Mouse (Mus musculus): Measurements from ENCODE around the gene Errfi1. TPM values are rescaled to one million over a fixed set of nuclear protein-coding genes. Genes with fewer than 3 reads are reported as not detected.

The Errfi1 gene
- polyA plus RNA-seq, 1 experiment from 2014 or later = 20.3 TPM

GRCm38 (mm10) chr4:150866494-150866893 is 12.8 kb downstream of the Errfi1 start:
- DNase-seq (ENCODE audit: low spot score) = no peak
- Histone ChIP-seq H3K4me3 (ENCODE audit: low read depth, low read length) (no peak overlapping the region), H3K4me2 (ENCODE audit: low read depth, low read length, severe bottlenecking) (no peak overlapping the region), H3K9ac (ENCODE audit: low read length) (no peak overlapping the region), H3K9me3 (ENCODE audit: control insufficient read depth, low read length) (no peaks in the 10 kb centered on the region), H3K27me3 (ENCODE audit: control insufficient read depth, insufficient read depth, low read length) (no peaks in the 10 kb centered on the region), H3K27ac (ENCODE audit: low read depth, low read length) (no peak overlapping the region), H3K36me3 (ENCODE audit: control insufficient read depth, insufficient read depth, low read length) (no peaks in the 10 kb centered on the region; the same call in none of the 2 replicates), H3K4me1 (replicated peaks; ENCODE audit: control insufficient read depth, insufficient read depth, low read length) (0 out of 2 replicates have a peak, but pooled peaks cover 3% of the 10 kb centered on the region)
- ATAC-seq (replicated peaks; ENCODE audit: low FRiP score) = no peak
- WGBS = 95% methylated on average over 12 of the region's 12 CpGs

DNA sequence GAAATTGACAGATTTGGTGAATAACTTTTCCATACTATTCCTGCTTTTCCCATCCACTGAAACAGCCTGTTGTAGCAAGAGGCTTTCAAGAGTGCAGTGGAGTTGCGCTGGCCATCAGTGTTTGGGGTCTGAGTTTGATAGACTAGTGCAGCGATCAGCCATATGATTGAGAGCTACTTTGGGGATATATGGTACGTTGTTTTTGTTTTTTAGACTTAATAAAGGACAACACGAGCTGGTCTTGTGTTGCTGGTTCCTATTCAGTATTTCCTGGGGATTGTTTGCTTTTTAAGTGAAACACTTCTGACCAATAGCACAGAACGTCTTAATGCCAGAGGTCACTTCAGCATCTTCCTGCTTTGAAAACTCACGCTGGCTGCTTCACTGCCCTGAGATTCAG is 14.4 kb downstream of the Errfi1 start:
- Histone ChIP-seq H3K4me1 (replicated peaks; ENCODE audit: control insufficient read depth, insufficient read depth, low read length) (0 out of 2 replicates have a peak, but pooled peaks cover 2% of the 10 kb centered on the region), H3K27me3 (ENCODE audit: control insufficient read depth, insufficient read depth, low read length) (no peaks in the 10 kb centered on the region), H3K9me3 (ENCODE audit: control insufficient read depth, low read length) (no peaks in the 10 kb centered on the region), H3K36me3 (ENCODE audit: control insufficient read depth, insufficient read depth, low read length) (no peaks in the 10 kb centered on the region; the same call in none of the 2 replicates), H3K27ac (ENCODE audit: low read depth, low read length) (no peak overlapping the region), H3K4me3 (ENCODE audit: low read depth, low read length) (no peak overlapping the region), H3K9ac (ENCODE audit: low read length) (no peak overlapping the region), H3K4me2 (ENCODE audit: low read depth, low read length, severe bottlenecking) (no peak overlapping the region)
- DNase-seq (ENCODE audit: low spot score) (no peak), ATAC-seq (replicated peaks; ENCODE audit: low FRiP score) (no peak)
- WGBS = 87% methylated on average over 6 of the region's 6 CpGs

DNA sequence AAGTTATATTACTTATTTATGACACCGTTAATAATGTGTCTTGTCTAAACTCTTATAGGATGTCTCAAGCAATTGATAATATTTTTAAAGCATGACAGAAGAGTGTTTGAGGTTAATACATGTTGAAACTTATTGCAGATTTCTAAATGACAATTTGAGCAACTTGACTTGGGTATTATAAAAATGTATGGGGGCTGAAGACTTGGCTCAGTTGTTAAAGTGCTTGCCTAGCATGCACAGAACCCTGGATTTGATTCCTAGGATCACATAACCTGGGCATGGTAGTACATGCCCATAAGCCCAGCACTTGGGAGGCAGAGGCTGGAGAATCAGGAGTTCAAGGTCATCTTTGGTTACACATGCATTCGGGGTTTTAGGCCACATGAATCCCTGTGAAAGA is 15.1 kb downstream of the Errfi1 start:
- Histone ChIP-seq H3K27me3 (ENCODE audit: control insufficient read depth, insufficient read depth, low read length) (no peaks in the 10 kb centered on the region), H3K27ac (ENCODE audit: low read depth, low read length) (no peak overlapping the region), H3K4me3 (ENCODE audit: low read depth, low read length) (no peak overlapping the region), H3K4me2 (ENCODE audit: low read depth, low read length, severe bottlenecking) (no peak overlapping the region), H3K4me1 (replicated peaks; ENCODE audit: control insufficient read depth, insufficient read depth, low read length) (0 out of 2 replicates have a peak, but pooled peaks cover 2% of the 10 kb centered on the region), H3K9me3 (ENCODE audit: control insufficient read depth, low read length) (no peaks in the 10 kb centered on the region), H3K9ac (ENCODE audit: low read length) (no peak overlapping the region), H3K36me3 (ENCODE audit: control insufficient read depth, insufficient read depth, low read length) (no peaks in the 10 kb centered on the region; the same call in none of the 2 replicates)
- 87% methylated on average over 2 of the region's 2 CpGs for WGBS
- ATAC-seq (replicated peaks; ENCODE audit: low FRiP score) = no peak
- DNase-seq (ENCODE audit: low spot score) = no peak

- no peaks in the 10 kb centered on the region; the same call in none of the 2 replicates for H3K36me3 ChIP-seq (ENCODE audit: control insufficient read depth, insufficient read depth, low read length)
- WGBS = 80% methylated on average over 17 of the region's 17 CpGs
These were observed 15.8 kb downstream of the Errfi1 start for GRCm38 (mm10) chr4:150869276-150870197.

DNA sequence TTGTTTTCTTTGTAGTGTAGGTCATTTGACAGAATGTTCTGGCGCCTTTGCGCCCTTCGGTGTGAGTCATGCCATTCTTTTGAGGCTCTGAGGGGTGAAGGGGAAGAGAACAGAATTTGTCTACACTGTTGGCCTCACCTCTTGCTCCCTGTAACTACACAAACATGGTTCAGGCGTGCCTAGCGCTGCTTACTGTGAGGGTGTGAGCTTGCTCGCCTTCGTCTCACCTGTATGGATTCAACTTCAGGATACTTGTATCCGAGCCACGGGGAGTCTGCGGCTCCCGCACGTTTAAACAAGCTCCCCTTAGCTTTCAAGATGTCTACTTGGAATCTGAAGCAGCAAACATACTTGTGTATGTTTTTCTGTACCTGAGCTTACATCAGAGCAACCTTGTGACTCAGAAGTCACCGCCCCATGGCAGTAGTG is 17.3 kb downstream of the Errfi1 start:
- Histone ChIP-seq H3K4me3 (ENCODE audit: low read depth, low read length) (no peak overlapping the region), H3K4me2 (ENCODE audit: low read depth, low read length, severe bottlenecking) (no peak overlapping the region), H3K27ac (ENCODE audit: low read depth, low read length) (no peak overlapping the region), H3K4me1 (replicated peaks; ENCODE audit: control insufficient read depth, insufficient read depth, low read length) (0 out of 2 replicates have a peak, but pooled peaks cover 2% of the 10 kb centered on the region), H3K27me3 (ENCODE audit: control insufficient read depth, insufficient read depth, low read length) (no peaks in the 10 kb centered on the region), H3K36me3 (ENCODE audit: control insufficient read depth, insufficient read depth, low read length) (no peaks in the 10 kb centered on the region; the same call in none of the 2 replicates), H3K9ac (ENCODE audit: low read length) (no peak overlapping the region), H3K9me3 (ENCODE audit: control insufficient read depth, low read length) (no peaks in the 10 kb centered on the region)
- ATAC-seq (replicated peaks; ENCODE audit: low FRiP score) (no peak), DNase-seq (ENCODE audit: low spot score) (no peak)
- 89% methylated on average over 13 of the region's 13 CpGs for WGBS

More at GRCm38 (mm10) chr4:150869276-150870197, 15.8 kb downstream of the Errfi1 start:
- no peaks in the 10 kb centered on the region for H3K27me3 ChIP-seq (ENCODE audit: control insufficient read depth, insufficient read depth, low read length)
- H3K9ac ChIP-seq (ENCODE audit: low read length) = no peak overlapping the region
- H3K9me3 ChIP-seq (ENCODE audit: control insufficient read depth, low read length) = no peaks in the 10 kb centered on the region
- H3K27ac ChIP-seq (ENCODE audit: low read depth, low read length) = no peak overlapping the region
- DNase-seq (ENCODE audit: low spot score) = no peak
- H3K4me1 ChIP-seq (replicated peaks; ENCODE audit: control insufficient read depth, insufficient read depth, low read length) = 0 out of 2 replicates have a peak, but pooled peaks cover 2% of the 10 kb centered on the region
- ATAC-seq (replicated peaks; ENCODE audit: low FRiP score) = no peak
- no peak overlapping the region for H3K4me2 ChIP-seq (ENCODE audit: low read depth, low read length, severe bottlenecking)
- H3K4me3 ChIP-seq (ENCODE audit: low read depth, low read length) = no peak overlapping the region

GRCm38 (mm10) chr4:150871392-150872138 is 17.8 kb downstream of the Errfi1 start:
- Histone ChIP-seq H3K27ac (ENCODE audit: low read depth, low read length) (no peak overlapping the region), H3K9ac (ENCODE audit: low read length) (no peak overlapping the region)

DNA sequence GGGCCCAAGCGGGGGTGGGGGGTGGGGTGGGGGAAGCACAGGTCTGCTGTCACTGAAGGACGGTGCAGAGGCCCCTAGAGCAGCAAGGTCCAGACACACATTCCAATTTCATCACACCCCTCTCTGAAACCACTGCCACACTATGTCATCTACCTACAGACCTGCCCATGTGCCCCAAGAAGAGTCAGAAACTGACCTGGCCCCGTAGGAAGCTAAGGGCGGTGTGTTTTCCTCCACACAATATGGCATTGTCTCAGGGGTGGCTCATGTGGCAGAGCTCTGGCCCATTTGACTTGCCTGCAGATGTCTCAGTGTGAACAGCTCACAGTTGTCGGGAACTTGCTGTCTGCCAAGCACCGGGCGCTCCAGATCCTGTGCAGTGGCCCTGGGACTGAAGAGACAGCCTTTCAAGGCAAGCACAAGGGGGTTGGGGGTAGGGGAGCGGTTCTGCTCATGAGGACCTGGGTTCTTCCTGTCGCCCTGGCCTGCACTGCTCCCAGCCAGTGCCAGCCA is 18.5 kb downstream of the Errfi1 start:
- no peak for DNase-seq (ENCODE audit: low spot score)

More at GRCm38 (mm10) chr4:150871392-150872138, 17.8 kb downstream of the Errfi1 start:
- no peak overlapping the region for H3K4me2 ChIP-seq (ENCODE audit: low read depth, low read length, severe bottlenecking)
- H3K27me3 ChIP-seq (ENCODE audit: control insufficient read depth, insufficient read depth, low read length) = no peaks in the 10 kb centered on the region
- no peak overlapping the region for H3K4me3 ChIP-seq (ENCODE audit: low read depth, low read length)
- WGBS = 37% methylated on average over 10 of the region's 10 CpGs
- H3K9me3 ChIP-seq (ENCODE audit: control insufficient read depth, low read length) = no peaks in the 10 kb centered on the region
- DNase-seq (ENCODE audit: low spot score) = no peak
- no peaks in the 10 kb centered on the region; the same call in 1 of the 2 replicates for H3K36me3 ChIP-seq (ENCODE audit: control insufficient read depth, insufficient read depth, low read length)
- 0 out of 2 replicates have a peak, but pooled peaks cover 2% of the 10 kb centered on the region for H3K4me1 ChIP-seq (replicated peaks; ENCODE audit: control insufficient read depth, insufficient read depth, low read length)
- no peak for ATAC-seq (replicated peaks; ENCODE audit: low FRiP score)

DNA sequence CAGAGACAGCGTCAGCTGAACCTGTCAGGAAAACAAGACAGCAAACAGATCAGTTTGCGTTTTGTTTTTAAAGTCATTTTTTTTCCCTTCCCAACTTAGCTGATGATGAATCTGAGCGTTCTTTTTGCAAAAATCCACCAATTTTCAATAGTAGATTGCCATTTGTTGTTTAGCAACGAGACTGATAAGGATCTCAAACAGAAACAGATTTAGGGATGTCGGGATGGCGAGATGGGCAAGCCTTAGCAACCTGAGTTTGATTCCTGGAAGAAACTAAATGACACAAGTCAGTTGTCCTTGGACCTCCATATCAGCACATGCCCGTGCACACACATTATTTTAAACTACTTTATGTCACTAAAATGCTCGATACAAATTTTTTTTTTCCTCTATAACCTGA is 19.0 kb downstream of the Errfi1 start:
- H3K9me3 ChIP-seq (ENCODE audit: control insufficient read depth, low read length) = no peaks in the 10 kb centered on the region
- DNase-seq (ENCODE audit: low spot score) (no peak), ATAC-seq (replicated peaks; ENCODE audit: low FRiP score) (no peak)
- H3K36me3 ChIP-seq (ENCODE audit: control insufficient read depth, insufficient read depth, low read length) = no peaks in the 10 kb centered on the region
- H3K27me3 ChIP-seq (ENCODE audit: control insufficient read depth, insufficient read depth, low read length) = no peaks in the 10 kb centered on the region
- no peak overlapping the region for H3K4me2 ChIP-seq (ENCODE audit: low read depth, low read length, severe bottlenecking)
- WGBS = 87% methylated on average over 8 of the region's 8 CpGs
- H3K9ac ChIP-seq (ENCODE audit: low read length) = no peak overlapping the region
- no peak overlapping the region for H3K27ac ChIP-seq (ENCODE audit: low read depth, low read length)
- H3K4me1 ChIP-seq (replicated peaks; ENCODE audit: control insufficient read depth, insufficient read depth, low read length) = 0 out of 2 replicates have a peak, but pooled peaks cover 2% of the 10 kb centered on the region
- H3K4me3 ChIP-seq (ENCODE audit: low read depth, low read length) = no peak overlapping the region

More for the DNA sequence above, 18.5 kb downstream of the Errfi1 start:
- H3K4me2 ChIP-seq (ENCODE audit: low read depth, low read length, severe bottlenecking) = no peak overlapping the region
- H3K9me3 ChIP-seq (ENCODE audit: control insufficient read depth, low read length) = no peaks in the 10 kb centered on the region
- H3K9ac ChIP-seq (ENCODE audit: low read length) = no peak overlapping the region
- no peaks in the 10 kb centered on the region for H3K36me3 ChIP-seq (ENCODE audit: control insufficient read depth, insufficient read depth, low read length)
- no peak for ATAC-seq (replicated peaks; ENCODE audit: low FRiP score)
- no peaks in the 10 kb centered on the region for H3K27me3 ChIP-seq (ENCODE audit: control insufficient read depth, insufficient read depth, low read length)
- no peak overlapping the region for H3K4me3 ChIP-seq (ENCODE audit: low read depth, low read length)
- 54% methylated on average over 9 of the region's 9 CpGs for WGBS
- H3K4me1 ChIP-seq (replicated peaks; ENCODE audit: control insufficient read depth, insufficient read depth, low read length) = 0 out of 2 replicates have a peak, but pooled peaks cover 2% of the 10 kb centered on the region
- H3K27ac ChIP-seq (ENCODE audit: low read depth, low read length) = no peak overlapping the region
